Mouse (Mus musculus): Measurements from ENCODE around the gene Scg3. TPM values are rescaled to one million over a fixed set of nuclear protein-coding genes. Genes with fewer than 3 reads are reported as not detected.
A peak's percentile ranks its signal among the peaks of the same experiment; 100 is the strongest.

Gene Scg3
- total and polyA plus RNA-seq, 2 experiments = not detected

DNA sequence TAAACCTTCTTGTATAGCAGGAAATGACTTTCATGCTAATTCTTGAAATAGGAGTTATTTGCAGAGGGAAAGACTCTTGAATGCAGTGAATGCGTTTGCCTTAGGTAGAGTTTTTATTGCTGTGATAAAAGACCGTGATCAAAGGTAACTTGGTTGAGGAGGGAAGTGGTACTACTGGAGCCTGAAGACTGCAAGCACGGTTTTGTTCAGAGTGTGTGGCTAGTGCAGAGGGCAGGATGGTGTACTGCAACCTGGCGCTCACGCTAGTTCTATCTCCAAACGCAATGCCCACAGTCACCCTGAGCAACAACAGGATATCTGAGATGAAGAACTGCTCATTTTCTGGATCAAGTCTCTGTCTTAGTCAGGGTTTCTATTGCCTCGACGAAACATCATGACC is 50.3 kb downstream of the Scg3 start:
- no peaks in the 10 kb centered on the region for H3K27me3 ChIP-seq (ENCODE audit: control insufficient read depth, insufficient read depth, low read length)
- H3K9ac ChIP-seq (ENCODE audit: low read depth, low read length) = no peak overlapping the region
- no peak overlapping the region for H3K27ac ChIP-seq (replicated peaks; ENCODE audit: insufficient read depth, low read depth, low read length)
- no peaks in the 10 kb centered on the region for H3K79me2 ChIP-seq (ENCODE audit: control insufficient read depth, insufficient read depth, low read length)
- no peak overlapping the region for H3K4me3 ChIP-seq (ENCODE audit: insufficient read depth, low read depth, low read length)
- H3K4me1 ChIP-seq (ENCODE audit: control insufficient read depth, insufficient read depth, low read length) = no peaks in the 10 kb centered on the region
- TF ChIP-seq POLR2A (IDR thresholded peaks at IDR 0.05; ENCODE audit: extremely low read depth, insufficient read depth, low read length) = no peak
- no peak for TF ChIP-seq CTCF (IDR thresholded peaks at IDR 0.05; ENCODE audit: low read depth, low read length)
- no peak for DNase-seq (ENCODE audit: extremely low read depth, low read depth, low spot score)
- H3K36me3 ChIP-seq (ENCODE audit: control insufficient read depth, insufficient read depth, low read length) = no peaks in the 10 kb centered on the region
- WGBS = 95% methylated on average over 8 of the region's 8 CpGs

- no peak overlapping the region for H3K4me3 ChIP-seq (ENCODE audit: insufficient read depth, low read depth, low read length)
- no peak overlapping the region for H3K9ac ChIP-seq (ENCODE audit: low read depth, low read length)
- no peaks in the 10 kb centered on the region for H3K27me3 ChIP-seq (ENCODE audit: control insufficient read depth, insufficient read depth, low read length)
- H3K79me2 ChIP-seq (ENCODE audit: control insufficient read depth, insufficient read depth, low read length) = no peaks in the 10 kb centered on the region
- H3K36me3 ChIP-seq (ENCODE audit: control insufficient read depth, insufficient read depth, low read length) = no peaks in the 10 kb centered on the region
- no peak for DNase-seq (ENCODE audit: extremely low read depth, low read depth, low spot score)
- no peaks in the 10 kb centered on the region for H3K4me1 ChIP-seq (ENCODE audit: control insufficient read depth, insufficient read depth, low read length)
- no peak overlapping the region for H3K27ac ChIP-seq (replicated peaks; ENCODE audit: insufficient read depth, low read depth, low read length)
- no peak for TF ChIP-seq POLR2A (IDR thresholded peaks at IDR 0.05; ENCODE audit: extremely low read depth, insufficient read depth, low read length)
- no peak for TF ChIP-seq CTCF (IDR thresholded peaks at IDR 0.05; ENCODE audit: low read depth, low read length)
- 62% methylated on average over 1 of the region's 1 CpGs for WGBS
These were observed 51.0 kb downstream of the Scg3 start for GRCm38 (mm10) chr9:75632902-75633301.

- WGBS = 84% methylated on average over 10 of the region's 10 CpGs
- H3K27me3 ChIP-seq (ENCODE audit: control insufficient read depth, insufficient read depth, low read length) = no peaks in the 10 kb centered on the region
- no peaks in the 10 kb centered on the region for H3K79me2 ChIP-seq (ENCODE audit: control insufficient read depth, insufficient read depth, low read length)
- no peak for DNase-seq (ENCODE audit: extremely low read depth, low read depth, low spot score)
- no peaks in the 10 kb centered on the region for H3K4me1 ChIP-seq (ENCODE audit: control insufficient read depth, insufficient read depth, low read length)
- H3K36me3 ChIP-seq (ENCODE audit: control insufficient read depth, insufficient read depth, low read length) = no peaks in the 10 kb centered on the region
- TF ChIP-seq POLR2A (IDR thresholded peaks at IDR 0.05; ENCODE audit: extremely low read depth, insufficient read depth, low read length) (no peak), CTCF (IDR thresholded peaks at IDR 0.05; ENCODE audit: low read depth, low read length) (no peak)
- no peak overlapping the region for H3K4me3 ChIP-seq (ENCODE audit: insufficient read depth, low read depth, low read length)
- no peak overlapping the region for H3K27ac ChIP-seq (replicated peaks; ENCODE audit: insufficient read depth, low read depth, low read length)
- H3K9ac ChIP-seq (ENCODE audit: low read depth, low read length) = no peak overlapping the region
These were observed 51.7 kb downstream of the Scg3 start for GRCm38 (mm10) chr9:75632111-75632510.

DNA sequence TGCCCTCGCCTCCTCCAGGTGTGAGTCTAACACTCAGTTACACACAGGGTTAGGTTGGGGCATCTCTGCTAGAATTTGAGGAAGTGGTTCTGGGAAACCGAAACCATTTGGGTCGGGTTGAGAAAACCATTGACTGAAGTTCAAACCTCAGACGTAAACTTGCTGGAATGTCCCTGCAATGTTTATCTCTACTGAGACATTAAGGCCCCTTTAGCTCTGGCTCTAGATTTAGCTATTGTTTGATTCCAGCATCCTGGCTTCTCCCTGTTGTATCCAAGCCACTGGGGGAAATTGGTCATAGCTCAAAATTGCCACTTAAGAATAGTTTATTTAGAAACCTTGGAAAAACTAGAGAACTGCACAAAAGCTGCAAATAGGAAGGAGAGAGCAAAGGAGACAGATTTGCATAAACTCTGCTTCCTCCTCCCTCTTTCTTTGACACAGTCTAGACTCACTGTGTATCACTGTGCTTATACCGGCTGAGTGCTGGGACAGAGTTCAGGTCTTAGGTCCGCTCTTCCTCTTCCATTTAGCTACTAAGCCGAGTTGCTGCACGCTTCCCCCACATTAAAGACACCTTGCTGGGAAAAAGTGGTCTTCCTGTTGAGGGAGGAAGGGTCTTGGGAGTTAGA is 52.9 kb downstream of the Scg3 start:
- DNase-seq (ENCODE audit: extremely low read depth, low read depth, low spot score) = peak; percentile 27
- H3K9ac ChIP-seq (ENCODE audit: low read depth, low read length) = no peak overlapping the region
- H3K36me3 ChIP-seq (ENCODE audit: control insufficient read depth, insufficient read depth, low read length) = no peaks in the 10 kb centered on the region
- no peak overlapping the region for H3K27ac ChIP-seq (replicated peaks; ENCODE audit: insufficient read depth, low read depth, low read length)
- H3K79me2 ChIP-seq (ENCODE audit: control insufficient read depth, insufficient read depth, low read length) = no peaks in the 10 kb centered on the region
- TF ChIP-seq CTCF (IDR thresholded peaks at IDR 0.05; ENCODE audit: low read depth, low read length) = no peak
- 74% methylated on average over 8 of the region's 8 CpGs for WGBS
- peaks cover 2% of the 10 kb centered on the region; the same call in 1 of the 2 replicates for H3K4me1 ChIP-seq (ENCODE audit: control insufficient read depth, insufficient read depth, low read length)
- no peaks in the 10 kb centered on the region for H3K27me3 ChIP-seq (ENCODE audit: control insufficient read depth, insufficient read depth, low read length)
- H3K4me3 ChIP-seq (ENCODE audit: insufficient read depth, low read depth, low read length) = no peak overlapping the region

- H3K27ac ChIP-seq (replicated peaks; ENCODE audit: insufficient read depth, low read depth, low read length) = no peak overlapping the region
- no peaks in the 10 kb centered on the region for H3K27me3 ChIP-seq (ENCODE audit: control insufficient read depth, insufficient read depth, low read length)
- no peak for TF ChIP-seq POLR2A (IDR thresholded peaks at IDR 0.05; ENCODE audit: extremely low read depth, insufficient read depth, low read length)
- no peak for TF ChIP-seq CTCF (IDR thresholded peaks at IDR 0.05; ENCODE audit: low read depth, low read length)
- peak overlapping the region; percentile 77 for H3K4me3 ChIP-seq (ENCODE audit: insufficient read depth, low read depth, low read length)
- no peak for DNase-seq (ENCODE audit: extremely low read depth, low read depth, low spot score)
- H3K4me1 ChIP-seq (ENCODE audit: control insufficient read depth, insufficient read depth, low read length) = peaks cover 2% of the 10 kb centered on the region; the same call in 1 of the 2 replicates
- WGBS = under 1% methylated on average over 14 of the region's 14 CpGs
- no peaks in the 10 kb centered on the region for H3K36me3 ChIP-seq (ENCODE audit: control insufficient read depth, insufficient read depth, low read length)
- H3K9ac ChIP-seq (ENCODE audit: low read depth, low read length) = peak overlapping the region; percentile 84
- H3K79me2 ChIP-seq (ENCODE audit: control insufficient read depth, insufficient read depth, low read length) = no peaks in the 10 kb centered on the region
These were observed 57.6 kb downstream of the Scg3 start for GRCm38 (mm10) chr9:75626308-75626604.

GRCm38 (mm10) chr9:75625556-75626307 is 58.1 kb downstream of the Scg3 start, which contains the start of gene Lysmd2:
Gene Lysmd2 (plus strand): TSS chr9:75625741.
- Histone ChIP-seq H3K27ac (replicated peaks; ENCODE audit: insufficient read depth, low read depth, low read length) (no peak within 1 kb of the TSS), H3K9ac (ENCODE audit: low read depth, low read length) (peak within 1 kb of the TSS; percentile 84), H3K4me1 (ENCODE audit: control insufficient read depth, insufficient read depth, low read length) (peaks cover 2% of the 10 kb centered on the region; the same call in 1 of the 2 replicates), H3K27me3 (ENCODE audit: control insufficient read depth, insufficient read depth, low read length) (no peaks in the 10 kb centered on the region), H3K36me3 (ENCODE audit: control insufficient read depth, insufficient read depth, low read length) (no peaks in the 10 kb centered on the region), H3K79me2 (ENCODE audit: control insufficient read depth, insufficient read depth, low read length) (no peaks in the 10 kb centered on the region), H3K4me3 (ENCODE audit: insufficient read depth, low read depth, low read length) (peak within 1 kb of the TSS; percentile 77)
- TF ChIP-seq CTCF (IDR thresholded peaks at IDR 0.05; ENCODE audit: low read depth, low read length) (no peak), POLR2A (IDR thresholded peaks at IDR 0.05; ENCODE audit: extremely low read depth, insufficient read depth, low read length) (no peak)
- WGBS = under 1% methylated on average over 94 of the region's 94 CpGs
- DNase-seq (ENCODE audit: extremely low read depth, low read depth, low spot score) = no peak
